Mouse (Mus musculus): ENCODE data around the gene Cks1b.

Gene Cks1b

DNA sequence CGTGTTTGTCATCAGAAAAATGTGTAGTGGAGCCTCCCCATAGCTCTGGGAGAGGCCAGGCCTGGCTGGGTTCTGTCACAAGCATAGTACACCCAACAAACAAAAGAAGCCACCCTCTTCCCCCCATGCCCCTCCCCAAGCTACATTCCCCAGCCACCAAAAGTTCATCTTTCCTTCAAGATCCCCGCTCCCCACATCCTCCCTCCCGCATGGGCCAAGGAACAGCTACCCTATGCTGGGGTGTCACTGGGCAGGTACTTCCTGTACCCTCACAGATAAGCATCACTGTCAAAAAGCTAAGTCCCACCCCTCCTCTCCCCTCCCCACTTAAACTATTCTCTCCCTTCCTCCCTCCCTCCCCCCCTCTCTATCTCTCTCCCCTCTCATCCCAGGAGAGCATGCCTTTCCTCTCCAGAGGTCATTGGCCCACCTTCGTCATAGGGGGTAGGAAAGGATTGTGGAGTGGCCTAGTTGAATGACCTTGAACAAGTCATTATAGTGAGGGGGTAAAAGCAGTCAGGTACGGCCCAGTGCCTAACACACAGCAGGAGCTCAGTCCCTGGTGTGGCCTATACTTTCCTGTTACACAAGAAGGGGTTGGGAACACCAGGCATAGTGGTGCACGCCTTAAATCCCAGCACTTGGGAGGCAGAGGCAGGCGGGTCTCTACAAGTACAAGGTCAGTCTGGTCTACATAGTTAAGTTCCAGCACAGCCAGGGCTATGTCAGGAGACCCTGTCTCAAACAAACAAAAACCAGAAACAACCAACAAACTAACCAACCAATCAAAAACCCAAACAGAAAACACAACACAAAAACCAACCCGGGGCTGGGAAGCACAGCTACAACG is 35.9 kb downstream of the Cks1b start:
- DNase-seq (ENCODE audit: low spot score in 2 of 2) = no peak

DNA sequence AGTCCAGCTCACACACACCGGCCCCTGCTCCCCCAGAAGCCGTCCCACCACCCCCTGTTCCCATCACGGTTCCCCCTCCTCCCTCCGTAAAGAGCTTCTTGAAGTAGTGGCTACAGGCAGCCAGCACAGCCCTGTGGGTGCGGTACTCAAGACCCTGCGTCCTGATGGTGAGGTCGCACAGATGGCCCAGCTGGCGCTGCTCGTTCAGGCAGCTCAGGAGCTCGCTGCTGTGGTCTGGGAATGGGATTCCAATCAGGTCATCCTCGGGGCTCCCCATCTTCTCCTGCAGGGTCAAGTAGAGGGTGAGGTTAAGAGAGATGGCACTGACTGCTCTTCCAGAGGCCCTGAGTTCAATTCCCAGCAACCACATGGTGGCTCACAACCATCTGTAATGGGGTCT is 37.0 kb downstream of the Cks1b start:
- no peak for DNase-seq (ENCODE audit: low spot score in 2 of 2)

DNA sequence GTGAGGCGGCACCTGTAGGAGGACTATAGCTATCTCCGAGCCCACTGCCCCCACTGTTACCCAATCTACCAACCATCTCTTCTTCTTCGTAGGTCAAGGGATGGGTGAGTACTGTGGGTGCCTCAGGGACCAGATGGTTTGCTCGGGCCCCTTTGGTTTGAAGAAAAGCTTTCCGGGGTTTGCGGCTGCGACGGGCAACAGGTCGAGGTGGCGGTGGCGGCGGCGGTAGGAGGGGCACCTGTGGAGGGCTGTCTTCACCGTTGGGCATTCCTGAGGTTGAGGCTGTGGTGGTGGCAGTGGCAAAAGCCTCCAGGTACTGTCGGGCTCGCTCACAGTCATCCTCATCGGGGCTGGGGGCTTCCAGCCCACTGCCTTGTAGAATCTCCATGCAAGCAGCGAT is 37.5 kb downstream of the Cks1b start:
- DNase-seq (ENCODE audit: low spot score in 2 of 2) = no peak

DNA sequence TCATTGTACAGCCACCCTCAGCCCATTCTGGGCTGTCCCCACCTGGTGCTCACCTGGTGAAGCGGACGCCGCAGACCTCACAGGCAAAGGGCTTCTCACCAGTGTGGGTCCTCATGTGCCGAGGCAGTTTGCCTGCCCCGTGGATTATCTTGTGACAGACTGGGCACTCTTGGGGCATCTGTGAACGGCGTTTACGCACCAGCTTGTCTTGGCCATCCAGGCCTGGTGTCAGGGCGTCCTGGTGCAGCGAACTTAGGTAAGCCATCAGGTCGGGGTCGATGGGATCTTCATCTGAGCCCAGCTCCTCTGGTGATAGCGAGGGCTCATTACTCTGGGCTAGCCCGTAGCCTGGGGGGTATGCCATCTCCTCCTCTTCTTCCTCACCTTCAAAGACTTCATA is 37.9 kb downstream of the Cks1b start:
- DNase-seq (ENCODE audit: low spot score in 2 of 2) = no peak

- peak; percentile 54 to 57 for DNase-seq (ENCODE audit: low spot score in 2 of 2)
Observed at GRCm38 (mm10) chr3:89379388-89380131, 38.6 kb downstream of the Cks1b start.

DNA sequence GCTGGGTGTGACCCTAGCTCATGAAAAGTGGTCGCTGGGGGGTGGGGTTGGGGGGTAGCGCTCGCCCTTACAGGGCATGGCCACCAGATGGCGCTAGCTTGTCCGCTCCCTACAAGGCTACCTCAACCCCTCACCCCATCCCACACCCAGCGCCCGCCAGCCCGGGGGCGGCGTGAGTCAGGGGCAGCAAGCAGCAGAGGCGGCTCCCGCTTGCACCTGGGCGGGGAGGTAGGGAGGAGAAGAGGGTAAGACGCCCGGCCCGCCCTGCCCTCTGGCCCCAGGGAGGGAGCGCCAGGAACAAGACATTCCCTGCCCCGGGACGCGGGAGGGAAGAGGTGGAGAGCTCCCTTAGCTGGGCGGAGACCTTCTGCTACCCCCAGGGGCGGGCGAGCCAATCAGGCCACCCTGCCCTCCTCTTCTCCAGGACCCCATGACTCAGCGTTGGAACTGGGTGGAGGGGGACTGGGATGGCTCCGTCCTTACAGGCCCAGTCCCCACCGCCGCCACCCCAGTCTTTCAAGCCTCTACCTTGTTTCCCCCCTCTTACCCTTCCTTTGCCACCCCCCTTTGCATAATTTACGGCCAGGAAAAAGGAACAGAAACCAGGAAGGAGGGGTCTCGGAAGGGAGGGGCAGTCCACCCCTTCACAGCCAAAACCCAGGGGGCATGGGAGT is 39.7 kb downstream of the Cks1b start:
- peak; percentile 64 to 73 for DNase-seq (ENCODE audit: low spot score in 2 of 2)

- no peak for DNase-seq (ENCODE audit: low spot score in 2 of 2)
Observed at GRCm38 (mm10) chr3:89377831-89378230, 40.4 kb downstream of the Cks1b start.

DNA sequence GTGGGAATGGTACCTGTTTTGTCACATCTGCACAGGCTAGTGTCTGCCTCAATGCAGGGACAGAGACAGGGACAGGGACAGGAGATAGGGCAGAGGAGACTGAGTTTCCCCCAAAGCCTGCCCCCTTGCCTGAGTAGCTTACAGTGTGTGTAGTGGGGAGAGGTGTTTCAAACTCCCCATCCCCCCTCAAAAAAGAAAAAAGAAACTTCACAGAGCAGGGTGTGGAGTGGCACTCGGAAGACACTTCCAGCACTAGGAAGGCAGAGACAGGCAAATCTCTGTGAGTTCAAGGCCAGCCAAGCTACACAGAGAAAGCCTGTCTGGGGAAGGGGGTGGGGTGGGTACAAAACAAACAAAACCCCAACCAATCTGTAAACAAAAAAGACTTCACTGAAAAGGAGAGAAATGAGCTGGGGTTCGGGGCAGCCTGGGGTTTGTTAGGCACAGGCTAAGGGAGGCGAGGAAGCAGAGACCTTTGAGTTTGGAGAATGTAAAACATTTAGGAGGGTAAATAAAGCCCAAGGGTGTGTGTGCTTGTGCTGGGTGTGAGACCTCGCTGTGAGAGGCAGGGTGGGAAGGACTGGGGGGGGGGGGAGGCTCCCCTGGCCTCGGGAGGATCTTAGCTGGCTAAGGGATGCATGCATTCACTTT is 44.5 kb downstream of the Cks1b start:
- DNase-seq (ENCODE audit: low spot score in 2 of 2) = no peak

GRCm38 (mm10) chr3:89367338-89367737 is 50.8 kb downstream of the Cks1b start:
- no peak for DNase-seq (ENCODE audit: low spot score in 2 of 2)

DNA sequence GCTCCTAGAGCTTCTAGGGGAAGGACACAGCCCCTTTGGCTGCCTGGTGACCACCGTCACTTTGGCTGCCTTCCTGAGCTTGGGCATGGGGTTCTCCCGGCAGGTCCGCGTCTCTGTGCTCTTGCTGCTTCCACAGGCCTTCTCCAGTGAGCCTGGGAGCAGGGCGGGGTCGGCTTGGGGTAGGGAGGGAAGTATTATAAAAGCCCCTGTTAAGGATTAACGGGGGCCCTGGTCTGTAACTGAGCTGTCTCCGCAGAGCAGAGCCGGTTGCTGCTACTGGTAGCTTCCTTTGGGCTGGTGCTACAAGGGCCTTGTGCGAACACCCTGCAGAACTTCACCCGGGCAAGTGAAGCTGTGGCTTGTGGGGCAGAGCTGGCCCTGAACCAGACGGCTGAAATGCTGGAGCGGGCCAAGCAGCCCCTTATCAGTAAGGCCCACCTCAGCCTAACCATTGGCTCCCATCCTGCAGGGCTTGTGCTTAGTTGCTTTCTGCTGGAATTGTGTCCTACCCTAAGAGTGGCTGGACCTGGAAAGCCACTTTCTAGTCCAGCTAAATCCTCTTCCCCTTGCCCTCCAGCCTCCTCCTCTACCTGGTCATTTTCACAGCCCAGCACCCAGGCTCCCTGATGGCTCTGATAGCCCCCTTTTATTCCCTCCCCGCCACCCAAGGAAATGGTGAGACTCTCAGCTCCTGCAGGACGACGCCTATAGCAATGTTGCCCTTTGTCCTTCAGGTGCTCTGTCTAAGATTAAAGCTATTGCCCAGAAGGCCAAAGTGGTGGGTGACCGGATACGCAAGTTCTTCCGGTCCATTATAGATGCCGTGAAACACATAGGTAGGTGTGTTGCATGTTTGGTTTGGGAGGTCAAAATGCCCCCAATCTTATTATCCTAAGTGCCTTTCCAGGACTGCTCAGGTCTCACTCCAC is 52.4 kb downstream of the Cks1b start:
- no peak for DNase-seq (ENCODE audit: low spot score in 2 of 2)

Data from spleen, postnatal 36 days (tissue).